Mouse (Mus musculus) hindbrain, embryonic 13.5 days (tissue): ENCODE measurements around the gene Hectd1. TPM values are rescaled to one million over a fixed set of nuclear protein-coding genes. Genes with fewer than 3 reads are reported as not detected.
A peak's percentile ranks its signal among the peaks of the same experiment; 100 is the strongest.

Experiments used
- ATAC-seq: fragments of 200-750 bp; cut with Nextera tagmentation; 2 replicates; pipeline ENCODE4 v1.8.0; 2017; ENCODE audit warnings: moderate TSS enrichment; ENCODE audit not compliant: low FRiP score
- H3K27ac ChIP-seq: fragments of 300-500 bp; sonication (generic); 2 replicates; pipeline ENCODE4 v1.5.1; 2015; ENCODE audit warnings: inconsistent platforms, mild to moderate bottlenecking, moderate library complexity
- H3K27me3 ChIP-seq: fragments of 300-500 bp; sonication (generic); 2 replicates; pipeline ENCODE4 v1.6.1; 2015; ENCODE audit warnings: mild to moderate bottlenecking, inconsistent platforms
- H3K36me3 ChIP-seq: fragments of 300-500 bp; sonication (generic); 2 replicates; pipeline ENCODE4 v1.6.1; 2015; ENCODE audit warnings: mild to moderate bottlenecking, inconsistent platforms
- H3K4me1 ChIP-seq: fragments of 300-500 bp; sonication (generic); replicated peaks from 2 replicates; pipeline ENCODE4 v1.6.1; 2015; ENCODE audit warnings: inconsistent platforms
- H3K4me2 ChIP-seq: fragments of 300-500 bp; sonication (generic); 2 replicates; pipeline ENCODE4 v1.6.1; 2015; ENCODE audit warnings: inconsistent platforms, mild to moderate bottlenecking, moderate library complexity
- H3K4me3 ChIP-seq: fragments of 300-500 bp; sonication (generic); 2 replicates; pipeline ENCODE4 v1.5.1; 2015; ENCODE audit warnings: mild to moderate bottlenecking, inconsistent platforms
- H3K9ac ChIP-seq: fragments of 300-500 bp; sonication (generic); 2 replicates; pipeline ENCODE4 v1.6.1; 2015; ENCODE audit warnings: mild to moderate bottlenecking, inconsistent platforms
- H3K9me3 ChIP-seq: fragments of 300-500 bp; sonication (generic); 2 replicates; pipeline ENCODE4 v1.6.1; 2016; ENCODE audit warnings: inconsistent platforms
- WGBS: fragments of 180-500 bp; shearing (Covaris S2); methylation state at CpG from one replicate; pipeline ENCODE4 v1.1.7; 2015; 5-methylcytosine and 5-hydroxymethylcytosine counted together
- polyA plus RNA-seq: library from polyadenylated mRNA; unstranded; fragments of >200 nt; fragmentation: Nextera tagmentation; extraction: Ambion mirVana; gene quantifications from 2 replicates; pipeline ENCODE4 v1.2.1, GENCODE M21; 2015

Gene Hectd1
- polyA plus RNA-seq, 1 experiment from 2014 or later = 38.9 TPM

DNA sequence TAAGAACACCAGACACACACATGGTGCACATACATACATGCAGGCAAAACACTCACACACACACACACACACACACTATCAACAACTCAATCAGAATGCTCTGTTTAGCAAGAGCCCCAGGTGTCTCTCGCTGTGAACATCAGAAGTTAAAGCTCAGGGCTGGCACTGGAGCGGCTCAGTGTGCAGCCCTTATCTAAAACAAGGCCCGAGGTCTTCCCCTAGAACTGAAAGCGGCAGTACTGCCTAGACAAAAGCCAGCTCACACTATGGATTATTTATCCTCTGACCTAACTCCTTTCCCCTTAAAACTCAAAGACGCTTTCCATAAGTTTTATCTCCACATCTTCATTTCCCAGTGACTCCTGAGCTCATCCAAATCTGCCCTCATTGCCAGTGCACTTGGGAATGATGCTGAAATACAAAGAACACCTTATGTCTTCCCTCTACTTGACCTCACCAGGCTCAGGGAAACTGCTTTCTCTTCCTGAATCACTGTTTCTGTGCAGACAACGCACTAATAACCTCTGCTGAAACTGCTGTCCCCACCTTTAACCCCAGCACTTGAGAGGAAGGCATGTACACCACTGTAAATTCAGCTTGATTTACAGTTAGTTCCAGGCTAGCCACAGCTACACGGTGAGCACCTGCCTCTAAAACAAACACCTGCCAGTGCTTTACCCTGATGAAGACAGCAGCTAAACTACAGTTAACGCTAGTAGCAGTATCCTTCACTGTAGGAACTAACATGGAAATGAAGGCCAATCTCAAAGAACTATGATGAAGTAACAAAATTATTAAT, 11.3 kb downstream of the Hectd1 start:
- no peak overlapping the region for H3K27ac ChIP-seq
- no peaks in the 10 kb centered on the region for H3K9me3 ChIP-seq
- no peak overlapping the region for H3K4me2 ChIP-seq
- peaks cover 13% of the 10 kb centered on the region for H3K36me3 ChIP-seq
- H3K9ac ChIP-seq = no peak overlapping the region
- no peak for ATAC-seq
- no peaks in the 10 kb centered on the region for H3K27me3 ChIP-seq
- WGBS = 79% methylated on average over 8 of the region's 8 CpGs
- peaks cover 15% of the 10 kb centered on the region for H3K4me1 ChIP-seq
- no peak overlapping the region for H3K4me3 ChIP-seq

DNA sequence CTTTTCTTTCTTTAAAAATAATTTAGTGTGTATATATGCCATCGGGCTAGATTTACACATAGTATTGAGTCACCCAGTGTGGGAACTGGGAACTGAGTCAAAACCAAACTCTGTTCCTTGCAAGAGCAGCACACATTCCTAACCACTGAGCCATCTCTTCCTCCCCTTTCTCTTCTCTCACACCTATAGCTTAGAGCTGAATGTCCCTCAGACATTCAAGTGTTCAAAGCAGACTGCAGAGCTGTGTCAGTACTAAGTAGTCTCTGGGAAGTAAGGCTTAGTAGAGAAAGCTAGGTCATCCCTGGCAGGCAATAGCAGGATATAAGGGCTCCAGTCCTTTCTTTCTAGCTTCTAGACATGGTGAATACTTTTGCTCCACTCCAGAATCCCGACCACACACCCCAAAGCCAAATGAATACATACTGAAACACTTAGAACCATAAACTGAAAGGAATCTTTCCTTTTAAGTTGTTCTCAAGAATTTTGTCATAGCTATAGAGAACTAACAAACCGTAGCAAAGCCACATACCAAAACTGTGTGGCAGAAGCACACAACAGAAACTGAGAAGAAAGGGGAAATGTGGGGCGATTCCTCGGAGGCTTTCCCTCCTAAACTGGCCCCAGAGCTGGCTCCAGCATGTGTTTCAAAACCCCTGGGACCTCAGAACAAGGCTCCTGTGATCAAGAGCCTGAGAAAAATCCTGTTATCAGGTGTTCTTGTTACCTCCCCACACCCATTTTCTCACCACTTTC, 17.8 kb downstream of the Hectd1 start:
- peaks cover 17% of the 10 kb centered on the region for H3K36me3 ChIP-seq
- 73% methylated on average over 5 of the region's 5 CpGs for WGBS
- no peaks in the 10 kb centered on the region for H3K9me3 ChIP-seq
- H3K4me1 ChIP-seq = no peaks in the 10 kb centered on the region
- no peak overlapping the region for H3K4me2 ChIP-seq
- ATAC-seq = no peak
- no peak overlapping the region for H3K4me3 ChIP-seq
- H3K9ac ChIP-seq = no peak overlapping the region
- H3K27ac ChIP-seq = no peak overlapping the region
- no peaks in the 10 kb centered on the region for H3K27me3 ChIP-seq

DNA sequence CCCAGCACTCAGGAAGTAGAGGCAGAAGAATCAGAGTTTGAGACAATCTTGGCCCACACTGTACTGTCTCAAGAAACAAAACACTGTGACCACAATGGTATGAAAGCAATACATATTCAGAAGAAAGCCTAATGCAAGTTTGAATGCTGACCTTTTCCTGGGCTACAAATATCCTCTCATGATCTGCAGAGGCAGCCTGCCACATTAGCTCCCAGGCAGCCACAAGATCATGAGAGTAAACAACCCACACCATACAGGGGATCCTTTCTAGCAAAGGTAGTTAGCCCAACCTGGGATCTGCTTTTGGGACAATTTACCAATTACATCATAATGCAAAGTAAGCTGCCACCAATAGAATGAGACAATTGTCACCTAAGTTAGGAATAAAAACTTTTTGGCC, 18.8 kb downstream of the Hectd1 start:
- H3K9me3 ChIP-seq = no peaks in the 10 kb centered on the region
- H3K4me3 ChIP-seq = no peak overlapping the region
- no peak overlapping the region for H3K9ac ChIP-seq
- H3K27ac ChIP-seq = no peak overlapping the region
- H3K36me3 ChIP-seq = peaks cover 18% of the 10 kb centered on the region
- H3K4me2 ChIP-seq = no peak overlapping the region
- H3K4me1 ChIP-seq = no peaks in the 10 kb centered on the region
- H3K27me3 ChIP-seq = no peaks in the 10 kb centered on the region
- ATAC-seq = no peak

DNA sequence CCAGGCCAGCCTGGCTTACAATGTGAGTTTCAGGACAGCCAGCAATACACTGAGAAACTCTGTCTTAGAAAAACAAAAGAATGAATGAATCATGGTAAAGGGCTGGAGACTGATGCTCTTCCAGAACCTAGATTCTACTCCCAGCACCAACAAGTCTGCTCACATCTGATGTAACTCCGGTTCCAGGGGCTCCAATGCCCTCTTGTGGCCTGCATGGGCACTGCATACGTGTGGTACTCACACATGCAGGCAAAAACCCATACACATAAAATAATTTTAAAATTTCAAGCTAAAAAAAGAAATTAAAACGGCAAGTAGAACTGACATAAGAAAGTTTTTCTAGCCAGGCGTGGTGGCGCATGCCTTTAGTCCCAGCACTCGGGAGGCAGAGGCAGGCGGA, 44.5 kb downstream of the Hectd1 start:
- Histone ChIP-seq H3K36me3 (peaks cover 75% of the 10 kb centered on the region), H3K9ac (no peak overlapping the region), H3K4me1 (no peaks in the 10 kb centered on the region), H3K27ac (no peak overlapping the region), H3K27me3 (no peaks in the 10 kb centered on the region), H3K4me2 (no peak overlapping the region), H3K4me3 (no peak overlapping the region), H3K9me3 (no peaks in the 10 kb centered on the region)
- ATAC-seq = no peak
- WGBS = 92% methylated on average over 7 of the region's 7 CpGs

DNA sequence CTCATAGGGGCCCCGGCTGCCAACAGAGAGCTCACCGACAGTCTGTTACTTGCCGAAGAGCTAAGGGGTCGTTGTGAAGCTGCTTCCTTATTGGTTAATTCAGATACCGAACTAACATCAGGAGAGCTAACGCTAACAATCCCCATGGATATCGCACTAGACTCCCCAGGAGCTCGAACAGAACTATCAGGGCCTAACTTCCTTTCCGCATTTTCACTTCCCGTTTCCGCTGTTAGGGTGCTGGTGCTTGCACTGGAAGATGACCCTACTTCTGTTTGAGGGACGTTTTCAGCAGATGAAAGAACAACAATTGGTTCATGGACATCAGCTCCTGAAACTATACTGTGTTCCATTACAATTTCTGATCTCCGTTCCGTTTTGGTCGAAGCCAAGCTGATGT, 60.6 kb downstream of the Hectd1 start:
- Histone ChIP-seq H3K9me3 (no peaks in the 10 kb centered on the region), H3K9ac (no peak overlapping the region), H3K27ac (no peak overlapping the region), H3K4me1 (no peaks in the 10 kb centered on the region), H3K4me3 (no peak overlapping the region), H3K27me3 (no peaks in the 10 kb centered on the region), H3K36me3 (peaks cover 52% of the 10 kb centered on the region), H3K4me2 (no peak overlapping the region)
- 96% methylated on average over 15 of the region's 15 CpGs for WGBS
- no peak for ATAC-seq

DNA sequence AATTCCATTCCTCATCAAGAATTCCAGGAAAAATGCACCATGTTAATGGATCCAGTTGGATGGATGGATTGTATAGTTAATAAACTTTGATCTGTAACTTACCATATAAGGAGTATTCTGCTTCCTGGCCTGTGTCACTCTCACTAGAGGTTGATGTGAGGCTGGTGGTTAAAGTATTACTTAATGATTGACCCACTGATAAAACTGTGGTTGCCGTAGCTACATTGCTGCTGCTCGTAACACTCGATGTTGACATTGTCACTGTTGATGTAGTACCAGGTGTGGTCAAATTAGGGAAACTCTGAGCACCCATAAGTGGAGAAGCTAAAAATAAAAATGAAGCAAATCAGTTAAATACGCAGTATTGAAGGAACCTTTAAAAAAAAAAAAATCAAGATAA, 61.9 kb downstream of the Hectd1 start:
- ATAC-seq = no peak
- Histone ChIP-seq H3K9me3 (no peaks in the 10 kb centered on the region), H3K4me1 (no peaks in the 10 kb centered on the region), H3K36me3 (peaks cover 58% of the 10 kb centered on the region), H3K27me3 (no peaks in the 10 kb centered on the region), H3K4me2 (no peak overlapping the region), H3K9ac (no peak overlapping the region), H3K27ac (no peak overlapping the region), H3K4me3 (no peak overlapping the region)
- WGBS = 95% methylated on average over 4 of the region's 4 CpGs

DNA sequence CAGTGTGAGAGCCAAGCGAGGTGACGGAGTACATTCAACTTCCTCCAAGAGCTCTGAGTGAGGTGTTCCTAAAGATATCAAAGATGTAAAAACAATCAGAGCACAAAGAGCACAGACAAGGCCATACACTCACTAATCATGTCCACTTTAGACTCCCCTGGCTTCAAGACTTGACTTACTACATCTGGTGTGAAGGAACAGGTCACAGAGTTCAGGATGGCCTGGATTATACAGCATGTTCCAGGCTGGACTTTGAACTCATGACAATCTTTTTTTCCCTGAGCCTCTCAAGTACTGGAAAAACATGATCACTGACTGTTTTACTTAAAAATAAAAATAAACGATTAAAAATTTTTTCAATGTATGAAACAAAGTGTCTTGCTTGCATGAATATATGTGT, 70.0 kb downstream of the Hectd1 start:
- Histone ChIP-seq H3K27me3 (no peaks in the 10 kb centered on the region), H3K36me3 (peaks cover 78% of the 10 kb centered on the region), H3K4me3 (no peak overlapping the region), H3K9ac (no peak overlapping the region), H3K9me3 (no peaks in the 10 kb centered on the region), H3K4me2 (no peak overlapping the region), H3K27ac (no peak overlapping the region), H3K4me1 (no peaks in the 10 kb centered on the region)
- 97% methylated on average over 3 of the region's 3 CpGs for WGBS
- no peak for ATAC-seq

DNA sequence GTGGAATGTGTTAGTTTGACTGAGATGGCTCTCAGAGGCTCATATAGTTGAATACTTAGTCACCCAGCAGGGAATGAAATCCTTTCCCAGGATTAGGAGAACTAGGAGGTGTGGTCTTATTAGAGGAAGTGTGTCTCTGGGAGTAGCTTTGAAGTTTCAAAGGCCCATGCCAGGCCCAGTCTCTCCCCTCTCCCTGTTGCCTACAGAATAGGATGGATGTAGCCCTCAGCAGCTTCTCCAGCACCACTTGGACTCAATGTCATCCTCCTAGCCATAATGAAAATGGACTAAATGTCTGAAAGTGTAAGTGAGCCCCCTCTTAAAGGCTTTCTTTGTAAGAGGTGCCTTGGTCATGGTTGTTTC, 72.8 kb downstream of the Hectd1 start:
- no peak overlapping the region for H3K4me3 ChIP-seq
- H3K36me3 ChIP-seq = peaks cover 75% of the 10 kb centered on the region
- no peaks in the 10 kb centered on the region for H3K9me3 ChIP-seq
- no peak overlapping the region for H3K27ac ChIP-seq
- no peak overlapping the region for H3K4me2 ChIP-seq
- no peak for ATAC-seq
- no peaks in the 10 kb centered on the region for H3K27me3 ChIP-seq
- no peak overlapping the region for H3K9ac ChIP-seq
- H3K4me1 ChIP-seq = no peaks in the 10 kb centered on the region

DNA sequence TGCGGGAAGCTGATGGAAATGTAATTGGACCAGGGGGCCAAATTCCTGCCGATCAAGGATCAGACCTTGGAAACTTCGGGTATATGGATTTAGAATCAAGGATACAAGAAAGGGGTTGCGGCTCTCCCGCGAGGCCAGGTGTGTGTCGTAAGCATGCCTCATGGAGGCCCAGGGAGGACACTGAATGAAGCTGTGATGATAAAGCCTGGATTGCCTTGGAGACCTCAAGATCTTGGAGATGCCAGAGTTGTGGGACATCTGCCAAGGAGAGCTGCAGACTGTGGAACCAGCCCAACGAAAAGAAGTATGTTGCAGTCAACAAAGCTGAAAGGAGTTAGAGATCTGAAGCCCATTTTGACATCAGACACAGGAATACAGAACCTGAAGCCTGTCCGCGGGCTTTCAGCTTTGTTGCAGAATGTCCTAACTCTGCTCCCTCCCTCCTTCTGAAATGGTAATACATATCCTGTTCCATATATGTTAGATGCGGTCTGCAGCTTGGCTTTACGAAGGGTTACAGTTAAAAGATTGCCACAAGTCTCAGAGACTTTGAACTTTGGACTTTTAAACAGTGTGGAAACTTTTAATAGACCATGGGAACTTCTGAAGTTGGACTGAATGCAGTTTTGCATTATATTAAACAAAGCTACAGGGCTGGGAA, 73.3 kb downstream of the Hectd1 start:
- no peaks in the 10 kb centered on the region for H3K27me3 ChIP-seq
- no peak overlapping the region for H3K9ac ChIP-seq
- H3K4me2 ChIP-seq = no peak overlapping the region
- no peaks in the 10 kb centered on the region for H3K4me1 ChIP-seq
- 97% methylated on average over 12 of the region's 12 CpGs for WGBS
- no peak overlapping the region for H3K27ac ChIP-seq
- peaks cover 78% of the 10 kb centered on the region for H3K36me3 ChIP-seq
- H3K9me3 ChIP-seq = no peaks in the 10 kb centered on the region
- H3K4me3 ChIP-seq = no peak overlapping the region
- no peak for ATAC-seq

DNA sequence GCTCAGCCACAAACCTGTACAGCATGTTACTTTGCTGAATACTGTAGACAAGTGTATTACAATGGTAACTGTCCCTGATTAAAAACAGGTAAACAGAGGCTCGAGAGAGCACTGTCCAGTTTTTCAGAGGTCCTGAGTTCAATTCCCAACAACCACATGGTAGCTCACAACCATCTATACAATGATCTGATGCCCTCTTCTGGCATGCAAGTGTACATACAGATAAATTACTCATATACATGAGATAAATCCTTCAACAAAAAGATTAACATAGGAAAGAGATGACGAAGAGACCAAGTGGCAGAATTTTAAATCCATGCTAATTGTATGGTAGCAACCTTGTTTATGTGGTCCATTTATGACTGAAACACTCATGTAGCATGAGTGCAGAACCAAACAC, 82.0 kb downstream of the Hectd1 start:
- no peak for ATAC-seq
- Histone ChIP-seq H3K9me3 (no peaks in the 10 kb centered on the region), H3K4me1 (no peaks in the 10 kb centered on the region), H3K4me3 (no peak overlapping the region), H3K4me2 (no peak overlapping the region), H3K36me3 (peaks cover 84% of the 10 kb centered on the region), H3K27me3 (no peaks in the 10 kb centered on the region), H3K27ac (no peak overlapping the region), H3K9ac (no peak overlapping the region)
- 92% methylated on average over 2 of the region's 2 CpGs for WGBS

DNA sequence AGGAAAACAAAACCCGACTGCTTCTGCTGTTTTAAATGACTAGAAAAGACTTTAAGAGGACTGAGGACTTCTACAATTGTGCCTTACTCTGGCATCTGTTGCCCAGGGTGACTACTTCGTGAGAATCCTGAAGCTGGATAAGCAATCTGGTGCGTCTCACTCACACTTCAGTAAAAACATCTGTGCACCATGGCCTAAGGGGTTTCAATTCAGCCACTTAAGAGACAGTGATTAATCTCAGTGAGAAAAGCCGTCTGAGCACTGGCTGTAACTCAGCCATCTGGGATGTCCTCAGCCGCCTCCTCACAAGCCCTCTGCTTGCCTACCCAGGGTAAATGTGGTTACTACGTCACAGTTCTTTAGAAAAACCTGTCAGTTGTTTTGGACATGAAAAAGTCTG, 84.4 kb downstream of the Hectd1 start:
- Histone ChIP-seq H3K4me2 (no peak overlapping the region), H3K4me1 (no peaks in the 10 kb centered on the region), H3K36me3 (peaks cover 66% of the 10 kb centered on the region), H3K4me3 (no peak overlapping the region), H3K27ac (no peak overlapping the region), H3K27me3 (no peaks in the 10 kb centered on the region), H3K9ac (no peak overlapping the region), H3K9me3 (no peaks in the 10 kb centered on the region)
- WGBS = 43% methylated on average over 6 of the region's 6 CpGs
- peak; percentile 33; the same call in 1 of the 2 replicates for ATAC-seq

DNA sequence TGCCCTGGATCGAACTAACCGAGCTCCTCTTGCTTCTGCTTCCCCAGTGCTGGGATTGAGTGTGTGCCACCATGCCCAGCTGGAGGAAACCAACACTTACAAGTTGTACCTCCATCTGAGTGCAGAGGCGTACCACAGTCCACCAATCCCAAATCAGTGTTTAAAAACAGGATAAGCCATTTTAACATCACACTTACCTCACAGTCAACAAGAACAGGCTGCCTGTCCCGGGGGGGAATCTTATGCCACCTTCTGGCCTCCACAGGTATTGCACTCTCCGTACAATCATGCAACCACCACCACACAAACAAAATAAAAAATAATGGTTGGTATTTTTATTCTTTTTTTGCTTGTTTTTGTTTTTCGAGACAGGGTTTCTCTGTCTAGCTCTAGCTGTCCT, 87.6 kb downstream of the Hectd1 start:
- Histone ChIP-seq H3K36me3 (peaks cover 44% of the 10 kb centered on the region), H3K9me3 (no peaks in the 10 kb centered on the region), H3K4me1 (no peaks in the 10 kb centered on the region), H3K9ac (no peak overlapping the region), H3K27me3 (no peaks in the 10 kb centered on the region), H3K27ac (no peak overlapping the region), H3K4me3 (no peak overlapping the region), H3K4me2 (no peak overlapping the region)
- ATAC-seq = no peak
- 89% methylated on average over 6 of the region's 6 CpGs for WGBS
